Mouse (Mus musculus): Measurements from ENCODE around the gene Sdc3. TPM values are rescaled to one million over a fixed set of nuclear protein-coding genes. Genes with fewer than 3 reads are reported as not detected.

Sdc3 gene
- total RNA-seq, 2 experiments from 2014 or later: 8.5 to 12.5 TPM

- intact Hi-C loops (cut with DNase I): no loop called here
- DNase-seq: no peak
- no peak for TF ChIP-seq CTCF (IDR thresholded peaks at IDR 0.05)
- H3K4me3 ChIP-seq: no peak overlapping the region
- H3K27ac ChIP-seq: peak overlapping the region; percentile 51
These were observed 48.9 kb downstream of the Sdc3 start for GRCm38 (mm10) chr4:130841107-130841840.

- intact Hi-C loops (cut with DNase I): no loop called here
- no peak for DNase-seq
- no peak for TF ChIP-seq CTCF (IDR thresholded peaks at IDR 0.05)
- H3K4me3 ChIP-seq: no peak overlapping the region
- no peak overlapping the region for H3K27ac ChIP-seq
These were observed 56.5 kb downstream of the Sdc3 start for GRCm38 (mm10) chr4:130848814-130849213.

GRCm38 (mm10) chr4:130857661-130858060 is 65.3 kb downstream of the Sdc3 start:
- intact Hi-C loops (cut with DNase I): no loop called here
- Histone ChIP-seq H3K4me3 (no peak overlapping the region), H3K27ac (no peak overlapping the region)
- no peak for DNase-seq
- TF ChIP-seq CTCF (IDR thresholded peaks at IDR 0.05): peak; percentile 53

DNA sequence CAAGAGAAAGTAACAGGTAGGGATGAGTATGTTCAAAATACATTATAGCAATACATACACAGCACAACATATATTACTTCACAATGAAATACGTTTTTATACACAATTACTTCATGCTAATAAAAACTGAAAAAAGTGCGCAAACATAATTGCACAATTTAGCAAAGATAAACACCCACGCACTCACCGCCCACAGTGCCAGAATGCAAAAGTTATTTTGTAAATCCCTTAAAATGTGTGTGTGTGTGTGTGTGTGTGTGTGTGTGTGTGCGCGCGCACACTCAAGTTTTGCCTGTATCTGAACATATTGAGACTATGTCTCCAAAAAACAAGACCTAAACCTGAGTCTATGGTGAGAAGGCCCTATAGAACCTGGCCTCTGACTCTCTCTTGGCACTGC is 66.5 kb downstream of the Sdc3 start:
- no peak overlapping the region for H3K4me3 ChIP-seq
- no peak overlapping the region for H3K27ac ChIP-seq
- no peak for TF ChIP-seq CTCF (IDR thresholded peaks at IDR 0.05)
- DNase-seq: no peak
- intact Hi-C loops (cut with DNase I): no loop called here

- TF ChIP-seq CTCF (IDR thresholded peaks at IDR 0.05): no peak
- H3K4me3 ChIP-seq: no peak overlapping the region
- intact Hi-C loops (cut with DNase I): no loop called here
- DNase-seq: no peak
- H3K27ac ChIP-seq: no peak overlapping the region
These were observed 67.1 kb downstream of the Sdc3 start for GRCm38 (mm10) chr4:130859467-130859866.

GRCm38 (mm10) chr4:130860902-130861652 is 68.7 kb downstream of the Sdc3 start:
- intact Hi-C loops (cut with DNase I): no loop called here
- H3K4me3 ChIP-seq: peak overlapping the region; percentile 66
- no peak overlapping the region for H3K27ac ChIP-seq
- no peak for DNase-seq
- no peak for TF ChIP-seq CTCF (IDR thresholded peaks at IDR 0.05)

- Histone ChIP-seq H3K27ac (0 out of 2 replicates have a peak overlapping the region, but pooled peaks have one; percentile 28), H3K4me3 (peak overlapping the region; percentile 66)
- DNase-seq: peak; percentile 68
- intact Hi-C loops (cut with DNase I): no loop called here
- no peak; the same call in 1 of the 2 replicates for TF ChIP-seq CTCF (IDR thresholded peaks at IDR 0.05)
These were observed 69.4 kb downstream of the Sdc3 start for GRCm38 (mm10) chr4:130861653-130862208.

DNA sequence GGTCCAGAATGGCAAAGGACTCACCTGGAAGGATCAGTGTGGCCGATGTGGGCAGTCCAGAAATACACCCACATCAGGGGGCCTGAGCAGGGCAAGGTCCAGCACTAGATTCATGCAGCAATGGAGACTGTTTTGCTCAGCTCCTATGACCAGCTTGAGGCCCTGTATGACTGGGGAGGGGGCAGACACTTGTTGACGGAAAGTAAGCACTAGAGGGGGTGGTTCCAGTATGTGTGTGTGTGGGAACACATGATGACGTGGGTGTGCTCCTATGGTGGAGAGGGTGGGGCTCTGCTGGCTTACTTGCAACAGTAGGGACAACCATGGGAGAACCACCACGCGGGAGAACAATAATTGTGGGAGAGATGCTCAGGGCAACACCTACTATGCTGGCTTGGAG is 70.2 kb downstream of the Sdc3 start:
- DNase-seq: no peak
- no peak for TF ChIP-seq CTCF (IDR thresholded peaks at IDR 0.05)
- Histone ChIP-seq H3K27ac (no peak overlapping the region), H3K4me3 (no peak overlapping the region)
- intact Hi-C loops (cut with DNase I): no loop called here

- Histone ChIP-seq H3K4me3 (no peak overlapping the region), H3K27ac (no peak overlapping the region)
- TF ChIP-seq CTCF (IDR thresholded peaks at IDR 0.05): no peak
- no peak for DNase-seq
- intact Hi-C loops (cut with DNase I): no loop called here
These were observed 73.1 kb downstream of the Sdc3 start for GRCm38 (mm10) chr4:130865460-130865859.

DNA sequence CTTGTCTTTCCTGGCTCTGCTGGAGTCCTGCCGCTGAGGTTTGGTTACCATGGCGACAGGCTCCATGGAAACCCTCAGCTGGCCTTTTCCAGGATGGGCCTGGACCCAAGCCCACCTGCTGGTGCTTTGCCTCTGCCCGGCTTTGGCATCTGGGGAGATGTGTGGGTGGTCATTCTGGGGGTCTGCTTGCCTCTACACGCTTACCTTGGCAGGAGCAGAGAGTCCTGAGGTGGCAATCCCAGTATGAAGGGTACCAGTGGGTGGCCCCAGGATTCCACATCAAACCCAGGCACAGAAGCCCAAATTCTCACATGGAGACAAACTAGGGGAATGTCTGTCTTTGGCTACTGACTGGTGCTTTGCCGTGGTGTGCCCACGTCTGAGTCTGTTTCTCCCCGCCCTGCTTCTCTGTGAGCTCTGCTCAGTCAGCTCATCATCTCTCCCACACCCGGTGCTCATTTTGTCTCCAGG is 73.6 kb downstream of the Sdc3 start:
- H3K27ac ChIP-seq: no peak overlapping the region
- intact Hi-C loops (cut with DNase I): no loop called here
- no peak for DNase-seq
- H3K4me3 ChIP-seq: no peak overlapping the region
- TF ChIP-seq CTCF (IDR thresholded peaks at IDR 0.05): no peak

- intact Hi-C loops (cut with DNase I): no loop called here
These were observed 75.6 kb downstream of the Sdc3 start for GRCm38 (mm10) chr4:130867940-130868339.

GRCm38 (mm10) chr4:130868803-130869202 is 76.5 kb downstream of the Sdc3 start:
- DNase-seq: no peak
- no peak overlapping the region for H3K27ac ChIP-seq
- no peak overlapping the region for H3K4me3 ChIP-seq
- intact Hi-C loops (cut with DNase I): no loop called here
- peak; percentile 31; the same call in 1 of the 2 replicates for TF ChIP-seq CTCF (IDR thresholded peaks at IDR 0.05)

More at GRCm38 (mm10) chr4:130867940-130868339, 75.6 kb downstream of the Sdc3 start:
- Histone ChIP-seq H3K4me3 (no peak overlapping the region), H3K27ac (no peak overlapping the region)
- DNase-seq: no peak
- no peak for TF ChIP-seq CTCF (IDR thresholded peaks at IDR 0.05)

GRCm38 (mm10) chr4:130872414-130872813 is 80.1 kb downstream of the Sdc3 start:
- Histone ChIP-seq H3K27ac (no peak overlapping the region), H3K4me3 (no peak overlapping the region)
- TF ChIP-seq CTCF (IDR thresholded peaks at IDR 0.05): no peak
- DNase-seq: no peak
- intact Hi-C loops (cut with DNase I): no loop called here
